Mouse (Mus musculus): Measurements from ENCODE around the gene Usf2.

- TF ChIP-seq GATA1 (IDR thresholded peaks at IDR 0.05; ENCODE audit: low read length), result no peak
- no peak for TF ChIP-seq TAL1 (IDR thresholded peaks at IDR 0.05; ENCODE audit: low read length)
Measured at GRCm38 (mm10) chr7:30958109-30958865, 1.7 kb upstream of the Usf2 start.
